Comparison of ENCODE assay signal across 25 mouse cellular contexts in the genomic region with DNA sequence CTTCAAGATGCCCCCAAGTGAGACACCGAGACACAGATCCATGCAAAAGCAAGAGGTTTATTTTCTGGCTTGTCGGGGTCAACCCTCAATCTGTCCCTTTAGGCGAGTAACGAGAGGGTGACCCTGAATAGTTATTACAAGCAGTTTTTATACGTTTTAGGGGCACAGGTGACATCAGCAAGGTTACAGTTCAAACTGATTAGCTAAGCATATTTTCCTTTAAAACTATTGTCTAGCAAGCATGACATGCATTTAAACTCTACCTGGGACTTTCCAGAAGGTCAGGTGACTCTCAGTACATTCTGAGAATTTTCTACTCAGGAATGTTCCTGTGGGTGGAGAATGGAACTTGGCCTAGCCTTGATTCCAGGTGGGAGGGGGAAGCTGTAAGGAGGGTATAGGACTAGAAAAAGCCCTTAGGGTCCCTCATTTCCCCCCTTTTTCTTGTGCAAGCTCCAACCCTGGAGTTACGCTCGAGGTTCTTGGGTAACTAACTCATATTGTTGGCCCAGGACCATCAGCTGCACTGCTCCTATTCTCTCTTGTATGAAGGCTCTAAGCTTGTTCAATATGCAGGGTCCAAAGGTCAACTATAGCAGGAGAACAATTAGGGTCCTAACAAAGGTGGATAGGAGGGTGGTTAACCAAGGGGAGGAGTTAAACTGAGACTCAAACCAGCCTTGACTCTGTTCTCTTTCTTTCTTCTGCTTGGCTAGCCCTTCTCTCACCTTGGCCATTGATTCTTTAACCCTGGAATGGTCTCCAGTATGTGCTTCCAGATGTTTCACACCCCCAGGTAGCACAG. TPM values are rescaled to one million over a fixed set of nuclear protein-coding genes. Genes with fewer than 3 reads are reported as not detected.
A peak's percentile ranks its signal among the peaks of the same experiment; 100 is the strongest.
DNase-seq lines count a peak whose midpoint lies in the region; ATAC-seq and TF ChIP-seq lines count a peak whose summit lies in the region.
"Had no signal": no experiment of that assay in that cellular context is flagged by ENCODE, and none has a peak within 500 bp of the region (broad histone marks: within the 10 kb centered on the region; RNA-seq: fewer than 3 reads in every experiment).

No protein-coding gene starts in this region.

- H3K4me3 ChIP-seq in heart, embryonic 10.5 days, result no peak overlapping the region
- H3K4me3 ChIP-seq in intestine, postnatal 0 days (ENCODE audit: low read depth, low read length), result no peak overlapping the region
- H3K4me3 ChIP-seq: embryonic facial prominence, embryonic 12.5 days; erythroblast, embryonic 14.5 days; forebrain, embryonic 13.5 days; hindbrain, embryonic 12.5 days had no signal

- peak; percentile 28 for DNase-seq in heart, embryonic 10.5 days (ENCODE audit: low spot score)
- no peak for DNase-seq in heart, adult 9 months (ENCODE audit: low spot score in 2 of 2)
- peak; percentile 10 for DNase-seq in lung, postnatal 25 days (ENCODE audit: low spot score)
- DNase-seq in lung, postnatal 4 days, result no peak
- no peak for DNase-seq in embryo, embryonic 9.5 days (ENCODE audit: extremely low spot score)
- no peak for DNase-seq in ovary, postnatal 10 days (ENCODE audit: low spot score)
- DNase-seq: adrenal gland, adult 8-10 months; cerebellum, adult 8-10 months; gastrocnemius, postnatal 14 days; left cerebral cortex, postnatal 4 days; liver; lung, postnatal 36 days; right cerebral cortex, postnatal 4 days had no signal

- ATAC-seq in intestine, postnatal 0 days, result peak; percentile 56
- no peak for ATAC-seq in granulocyte monocyte progenitor cell, adult 5-6 weeks (replicated peaks; ENCODE audit: poor library complexity, severe bottlenecking)
- ATAC-seq: forebrain, embryonic 13.5 days had no signal

- no peak overlapping the region for H3K9ac ChIP-seq in intestine, postnatal 0 days (ENCODE audit: low read depth, low read length)
- H3K9ac ChIP-seq: embryonic facial prominence, embryonic 12.5 days; forebrain, embryonic 13.5 days; hindbrain, embryonic 12.5 days had no signal

- H3K27me3 ChIP-seq in heart, embryonic 10.5 days (ENCODE audit: insufficient read depth, poor library complexity, severe bottlenecking), result no peaks in the 10 kb centered on the region
- H3K27me3 ChIP-seq in intestine, postnatal 0 days (replicated peaks; ENCODE audit: control insufficient read depth, insufficient read depth, low read length), result no peaks in the 10 kb centered on the region
- H3K27me3 ChIP-seq: embryonic facial prominence, embryonic 12.5 days; forebrain, embryonic 13.5 days; hindbrain, embryonic 12.5 days had no signal

- no peaks in the 10 kb centered on the region for H3K4me1 ChIP-seq in heart, embryonic 10.5 days
- no peaks in the 10 kb centered on the region for H3K4me1 ChIP-seq in intestine, postnatal 0 days (replicated peaks; ENCODE audit: control insufficient read depth, insufficient read depth, low read length)
- H3K4me1 ChIP-seq: embryonic facial prominence, embryonic 12.5 days; forebrain, embryonic 13.5 days; hindbrain, embryonic 12.5 days had no signal

- no peak for TF ChIP-seq CTCF in intestine, postnatal 0 days (IDR thresholded peaks at IDR 0.05; ENCODE audit: low read depth)

- H3K36me3 ChIP-seq in heart, embryonic 10.5 days, result peaks cover 8% of the 10 kb centered on the region; the same call in 1 of the 2 replicates
- H3K36me3 ChIP-seq in intestine, postnatal 0 days (ENCODE audit: control insufficient read depth, insufficient read depth), result no peaks in the 10 kb centered on the region
- H3K36me3 ChIP-seq: embryonic facial prominence, embryonic 12.5 days; hindbrain, embryonic 12.5 days had no signal

- WGBS in heart, embryonic 10.5 days, result 86% methylated on average over 7 of the region's 7 CpGs
- 61% methylated on average over 7 of the region's 7 CpGs for WGBS in intestine, postnatal 0 days

- no peak overlapping the region for H3K27ac ChIP-seq in heart, embryonic 10.5 days
- H3K27ac ChIP-seq in intestine, postnatal 0 days (ENCODE audit: low read depth, low read length), result peak overlapping the region; percentile 64
- H3K27ac ChIP-seq: embryonic facial prominence, embryonic 12.5 days; forebrain, embryonic 13.5 days; hindbrain, embryonic 12.5 days had no signal

- no peak overlapping the region for H3K4me2 ChIP-seq in intestine, postnatal 0 days (replicated peaks; ENCODE audit: low read depth)
- H3K4me2 ChIP-seq: embryonic facial prominence, embryonic 12.5 days; forebrain, embryonic 13.5 days; hindbrain, embryonic 12.5 days had no signal

- peaks cover 8% of the 10 kb centered on the region for H3K9me3 ChIP-seq in heart, embryonic 10.5 days
- peaks cover 8% of the 10 kb centered on the region; the same call in 1 of the 2 replicates for H3K9me3 ChIP-seq in intestine, postnatal 0 days (ENCODE audit: control insufficient read depth)

RNA-seq across cellular contexts. Expression of a gene that starts 15.1 kb away (rescaled TPM):
- polyA plus RNA-seq in heart, embryonic 10.5 days (2016; fragmentation: Nextera tagmentation; extraction: Ambion mirVana), result not detected in 2 replicates
- polyA plus RNA-seq in intestine, postnatal 0 days (2015; fragmentation: Nextera tagmentation; extraction: Ambion mirVana), result 11.6 and 13.6 TPM in 2 replicates
- not detected in 2 replicates for total RNA-seq in granulocyte monocyte progenitor cell, adult 5-6 weeks (2014; fragmentation: Nextera tagmentation)
- total RNA-seq in granulocyte monocyte progenitor cell, adult 5-6 weeks (2017), result not detected in 2 replicates
- total RNA-seq: adrenal gland, adult 8-10 months; heart, adult 8-10 months; layer of hippocampus, adult 8-10 months; left cerebral cortex, adult 18-20 months; left cerebral cortex, postnatal 4 days had no signal
- polyA plus RNA-seq: cortical plate, adult 2 months; embryonic facial prominence, embryonic 12.5 days; erythroblast, embryonic 14.5 days; forebrain, embryonic 13.5 days; heart, postnatal 0 days; hindbrain, embryonic 12.5 days; liver, embryonic 16.5 days had no signal

RNA-seq across cellular contexts. Expression of a gene that starts 51.6 kb away (rescaled TPM):
- 34.5 and 44.0 TPM in 2 replicates for polyA plus RNA-seq in heart, embryonic 10.5 days (2016; fragmentation: Nextera tagmentation; extraction: Ambion mirVana)
- 26.2 and 28.5 TPM in 2 replicates for polyA plus RNA-seq in intestine, postnatal 0 days (2015; fragmentation: Nextera tagmentation; extraction: Ambion mirVana)
- total RNA-seq in granulocyte monocyte progenitor cell, adult 5-6 weeks (2014; fragmentation: Nextera tagmentation), result 117 and 118 TPM in 2 replicates
- total RNA-seq in granulocyte monocyte progenitor cell, adult 5-6 weeks (2017), result 214 and 257 TPM in 2 replicates

Comparison
In these comparisons a context has a peak if more than half of its experiments do, and no peak if none do; other contexts are left out.
1. DNase-seq: peak in heart, embryonic 10.5 days (single experiment) and lung, postnatal 25 days (single experiment); none in heart, adult 9 months (0 of 2), lung, postnatal 4 days (0 of 2), embryo, embryonic 9.5 days (single experiment) and ovary, postnatal 10 days (single experiment).
2. RNA of a gene that starts 15.1 kb away (polyA plus RNA-seq): 11.6 to 13.6 TPM in intestine, postnatal 0 days; not detected in heart, embryonic 10.5 days; every median in the first group is over 10 times any median in the second.